Mouse (Mus musculus) erythroblast, adult 5-6 weeks (primary cell): Measurements from ENCODE around the gene Ippk. TPM values are rescaled to one million over a fixed set of nuclear protein-coding genes. Genes with fewer than 3 reads are reported as not detected.

Experiments used
- ATAC-seq: replicated peaks from 2 replicates; pipeline ENCODE4 v1.8.0; 2016; ENCODE audit warnings: moderate number of reproducible peaks, mild to moderate bottlenecking, moderate TSS enrichment, inconsistent platforms; ENCODE audit not compliant: poor library complexity, low FRiP score, severe bottlenecking
- total RNA-seq, 2 experiments: library from RNA; stranded (forward) in 1 of 2; stranded (reverse) in 1 of 2; fragments of 150-400 nt in 1 of 2; fragments of 200-764, 138-1000 nt in 1 of 2; gene quantifications; 2 replicates each; pipeline versions ENCODE4 v1.2.3 to v1.2.4; 2015 to 2017; ENCODE audit warnings: low replicate concordance in 2 of 2

The Ippk gene
- total RNA-seq, 2 experiments from 2014 or later, result 1.9 to 5.7 TPM

- ATAC-seq, result no peak
Observed at GRCm38 (mm10) chr13:49472676-49473005, 51.6 kb downstream of the Ippk start.

- no peak for ATAC-seq
Observed at GRCm38 (mm10) chr13:49477887-49478286, 56.8 kb downstream of the Ippk start.

- no peak for ATAC-seq
Observed at GRCm38 (mm10) chr13:49478851-49479374, 57.9 kb downstream of the Ippk start.

GRCm38 (mm10) chr13:49479399-49479798 lies 58.4 kb downstream of the Ippk start:
- no peak for ATAC-seq

GRCm38 (mm10) chr13:49480057-49480456 lies 59.0 kb downstream of the Ippk start:
- no peak for ATAC-seq

GRCm38 (mm10) chr13:49480551-49480950 lies 59.5 kb downstream of the Ippk start:
- ATAC-seq, result no peak

- no peak for ATAC-seq
Observed at GRCm38 (mm10) chr13:49485388-49485787, 64.3 kb downstream of the Ippk start.

- no peak for ATAC-seq
Observed at GRCm38 (mm10) chr13:49492376-49493368, 71.6 kb downstream of the Ippk start, which contains the start of gene Tes3-ps. Tes3-ps (plus strand) TSS chr13:49493318.

GRCm38 (mm10) chr13:49504510-49504909 lies 83.5 kb downstream of the Ippk start, which contains the start of gene Ecm2:
Ecm2 (plus strand) TSS chr13:49504810.
- ATAC-seq, result no peak

GRCm38 (mm10) chr13:49505776-49506175 lies 84.7 kb downstream of the Ippk start:
- ATAC-seq, result no peak

- no peak for ATAC-seq
Observed at GRCm38 (mm10) chr13:49507176-49507575, 86.1 kb downstream of the Ippk start.

Other genes with a start within 250 kb of the Ippk start
- 18.3 and 22.2 TPM in 2 replicates for gene Ninj1, start 233.8 kb upstream of the Ippk start, total RNA-seq (2015; ENCODE audit: low replicate concordance)
- 6.4 and 13.3 TPM in 2 replicates for gene Ninj1, start 233.8 kb upstream of the Ippk start, total RNA-seq (2017; ENCODE audit: low replicate concordance)
- gene Card19, start 205.2 kb upstream of the Ippk start, total RNA-seq (2015; ENCODE audit: low replicate concordance), result 13.1 and 22.8 TPM in 2 replicates
- 8.2 and 8.9 TPM in 2 replicates for gene Card19, start 205.2 kb upstream of the Ippk start, total RNA-seq (2017; ENCODE audit: low replicate concordance)
- 1.5 and 2.5 TPM in 2 replicates for gene Susd3, start 172.5 kb upstream of the Ippk start, total RNA-seq (2015; ENCODE audit: low replicate concordance)
- gene Susd3, start 172.5 kb upstream of the Ippk start, total RNA-seq (2017; ENCODE audit: low replicate concordance), result 1.1 and 5.2 TPM in 2 replicates
- gene Fgd3, start 100.9 kb upstream of the Ippk start, total RNA-seq (2015; ENCODE audit: low replicate concordance), result 3.1 and 3.3 TPM in 2 replicates
- 5.9 and 6.7 TPM in 2 replicates for gene Fgd3, start 100.9 kb upstream of the Ippk start, total RNA-seq (2017; ENCODE audit: low replicate concordance)
- 4.4 and 6.3 TPM in 2 replicates for gene Bicd2, start 79.7 kb upstream of the Ippk start, total RNA-seq (2015; ENCODE audit: low replicate concordance)
- 9.1 and 15.9 TPM in 2 replicates for gene Bicd2, start 79.7 kb upstream of the Ippk start, total RNA-seq (2017; ENCODE audit: low replicate concordance)
- 0.77 and 0.84 TPM in 2 replicates for gene Tes3-ps, start 72.1 kb downstream of the Ippk start, total RNA-seq (2015; ENCODE audit: low replicate concordance)
- gene Tes3-ps, start 72.1 kb downstream of the Ippk start, total RNA-seq (2017; ENCODE audit: low replicate concordance), result 3.0 and 5.4 TPM in 2 replicates
- not detected in 2 replicates for gene Ecm2, start 83.6 kb downstream of the Ippk start, total RNA-seq (2015; ENCODE audit: low replicate concordance)
- gene Ecm2, start 83.6 kb downstream of the Ippk start, total RNA-seq (2017; ENCODE audit: low replicate concordance), result 0.09 and 0.70 TPM in 2 replicates
- not detected in 2 replicates for gene Aspn, start 123.2 kb downstream of the Ippk start, total RNA-seq (2015; ENCODE audit: low replicate concordance)
- not detected in 2 replicates for gene Aspn, start 123.2 kb downstream of the Ippk start, total RNA-seq (2017; ENCODE audit: low replicate concordance)
- gene Omd, start 161.2 kb downstream of the Ippk start, total RNA-seq (2015; ENCODE audit: low replicate concordance), result 1.5 TPM in 1 of 2 replicates, not detected in the other
- gene Omd, start 161.2 kb downstream of the Ippk start, total RNA-seq (2017; ENCODE audit: low replicate concordance), result 1.4 TPM in 1 of 2 replicates, not detected in the other
- 5.8 TPM in 1 of 2 replicates, not detected in the other for gene Ogn, start 186.8 kb downstream of the Ippk start, total RNA-seq (2015; ENCODE audit: low replicate concordance)
- 1.3 TPM in 1 of 2 replicates, not detected in the other for gene Ogn, start 186.8 kb downstream of the Ippk start, total RNA-seq (2017; ENCODE audit: low replicate concordance)
- gene Cenpp, start 231.5 kb downstream of the Ippk start, total RNA-seq (2015; ENCODE audit: low replicate concordance), result 16.9 and 23.0 TPM in 2 replicates
- 11.2 and 26.8 TPM in 2 replicates for gene Cenpp, start 231.5 kb downstream of the Ippk start, total RNA-seq (2017; ENCODE audit: low replicate concordance)
- gene Nol8, start 231.8 kb downstream of the Ippk start, total RNA-seq (2015; ENCODE audit: low replicate concordance), result 10.0 and 13.1 TPM in 2 replicates
- 6.0 and 6.5 TPM in 2 replicates for gene Nol8, start 231.8 kb downstream of the Ippk start, total RNA-seq (2017; ENCODE audit: low replicate concordance)